Mouse (Mus musculus): Measurements from ENCODE around the gene Laptm5. TPM values are rescaled to one million over a fixed set of nuclear protein-coding genes. Genes with fewer than 3 reads are reported as not detected.

Laptm5 gene
- polyA plus RNA-seq, 1 experiment: 50.5 TPM

Other genes with a start within 250 kb of the Laptm5 start
- gene Pum1, start 249.8 kb upstream of the Laptm5 start, polyA plus RNA-seq (2012; rRNA removed): 36.8 and 39.9 TPM in 2 replicates
- 33.3 and 63.7 TPM in 2 replicates for gene Sdc3, start 120.6 kb upstream of the Laptm5 start, polyA plus RNA-seq (2012; rRNA removed)
- gene Matn1, start 31.3 kb downstream of the Laptm5 start, polyA plus RNA-seq (2012; rRNA removed): 0.04 TPM in 1 of 2 replicates, not detected in the other